Mouse (Mus musculus) ES-Bruce4 (cell line): ENCODE measurements around the gene Shank1. TPM values are rescaled to one million over a fixed set of nuclear protein-coding genes. Genes with fewer than 3 reads are reported as not detected.
"Not testable (repeated sequence)": the region's sequence is repeated elsewhere in the genome, so short reads cannot be mapped to it uniquely, and the experiment has no call there.

Source experiments
- H3K27ac ChIP-seq: 2 replicates; pipeline ENCODE4 v1.5.1; 2012; ENCODE audit warnings: low read length, inconsistent platforms; ENCODE audit not compliant: insufficient read depth
- H3K27me3 ChIP-seq: 2 replicates; pipeline ENCODE4 v1.6.1; 2012; ENCODE audit warnings: mild to moderate bottlenecking, low read length, inconsistent platforms; ENCODE audit not compliant: control insufficient read depth, poor library complexity, insufficient read depth, severe bottlenecking
- H3K36me3 ChIP-seq: 2 replicates; pipeline ENCODE4 v1.6.1; 2012; ENCODE audit warnings: inconsistent platforms, mild to moderate bottlenecking, low read length, moderate library complexity; ENCODE audit not compliant: control insufficient read depth, poor library complexity, insufficient read depth, severe bottlenecking
- H3K4me1 ChIP-seq: one replicate; pipeline ENCODE4 v1.8.1; 2011; ENCODE audit warnings: low read length; ENCODE audit not compliant: control insufficient read depth, insufficient read depth
- H3K4me3 ChIP-seq: 2 replicates; pipeline ENCODE4 v1.5.1; 2011; ENCODE audit warnings: low read depth, mild to moderate bottlenecking, low read length
- H3K9ac ChIP-seq: 2 replicates; pipeline ENCODE4 v1.6.1; 2012; ENCODE audit warnings: low read depth, mild to moderate bottlenecking, inconsistent platforms; ENCODE audit not compliant: poor library complexity, severe bottlenecking
- H3K9me3 ChIP-seq: replicated peaks from 2 replicates; pipeline ENCODE4 v1.6.1; 2012; ENCODE audit warnings: mild to moderate bottlenecking, low read length, inconsistent platforms; ENCODE audit not compliant: control insufficient read depth, poor library complexity, insufficient read depth, severe bottlenecking
- CTCF ChIP-seq: IDR thresholded peaks from one replicate; pipeline ENCODE4 v1.8.1; 2011; ENCODE audit warnings: low read depth, low read length
- EP300 ChIP-seq: IDR thresholded peaks from 2 replicates; pipeline ENCODE4 v1.6.1; 2011; ENCODE audit warnings: low read depth, low read length; ENCODE audit not compliant: insufficient read depth
- POLR2A ChIP-seq: IDR thresholded peaks from one replicate; pipeline ENCODE4 v1.8.1; 2011; ENCODE audit warnings: low read length; ENCODE audit not compliant: insufficient read depth
- polyA plus RNA-seq: library from polyadenylated mRNA; stranded (reverse); fragments of >200 nt; gene quantifications from 2 replicates; pipeline ENCODE4 v1.2.4, GENCODE M21; 2011; ENCODE audit warnings: low read depth; ENCODE audit not compliant: missing spikeins, insufficient read depth, insufficient read length

Gene Shank1
- polyA plus RNA-seq, 1 experiment, result 2.5 TPM

DNA sequence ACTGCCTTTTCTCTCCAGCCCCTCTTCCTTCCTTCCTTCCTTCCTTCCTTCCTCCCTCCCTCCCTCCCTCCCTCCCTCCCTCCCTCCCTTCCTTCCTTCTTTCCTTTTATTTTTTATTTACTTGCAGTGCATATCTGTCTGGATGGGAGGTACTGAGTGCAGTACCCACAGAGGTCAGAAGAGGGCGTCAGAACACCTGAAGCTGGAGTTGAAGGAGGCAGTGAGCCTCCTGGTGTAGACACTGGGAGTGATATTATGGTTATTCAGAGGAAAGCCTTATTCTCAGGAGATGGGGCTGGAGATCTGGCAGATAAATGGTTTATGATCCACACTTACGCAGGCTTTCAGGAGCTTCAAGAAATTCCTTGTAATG lies 32.8 kb upstream of the Shank1 start:
- no peaks in the 10 kb centered on the region for H3K36me3 ChIP-seq
- H3K4me1 ChIP-seq, result peaks cover 2% of the 10 kb centered on the region
- TF ChIP-seq POLR2A (no peak), EP300 (no peak), CTCF (peak; percentile 79)
- H3K9me3 ChIP-seq, result no peaks in the 10 kb centered on the region
- H3K4me3 ChIP-seq, result no peak overlapping the region
- no peaks in the 10 kb centered on the region for H3K27me3 ChIP-seq
- no peak overlapping the region for H3K9ac ChIP-seq
- H3K27ac ChIP-seq, result no peak overlapping the region

DNA sequence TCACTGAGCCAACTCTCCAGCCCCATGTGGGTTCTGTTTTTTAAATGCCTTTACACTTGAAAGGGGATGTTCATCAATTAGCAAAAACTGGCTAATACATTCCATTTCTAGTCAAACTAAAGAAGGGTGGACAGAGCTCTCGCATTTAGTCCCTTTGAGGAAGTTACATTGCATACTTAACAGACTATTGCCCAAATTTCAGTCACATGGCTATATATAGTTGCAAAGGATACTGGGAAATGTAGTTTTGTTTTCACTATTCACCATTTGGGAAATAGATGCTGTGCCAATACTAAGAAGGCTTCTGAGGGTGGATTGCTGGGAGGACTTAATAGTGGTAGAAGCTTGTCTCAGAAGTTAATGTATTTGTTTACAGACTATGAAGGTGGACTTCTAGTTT lies 29.1 kb upstream of the Shank1 start:
- H3K27me3 ChIP-seq, result no peaks in the 10 kb centered on the region
- no peak for TF ChIP-seq EP300
- no peak for TF ChIP-seq POLR2A
- no peak for TF ChIP-seq CTCF
- no peak overlapping the region for H3K4me3 ChIP-seq
- no peaks in the 10 kb centered on the region for H3K36me3 ChIP-seq
- no peak overlapping the region for H3K27ac ChIP-seq
- H3K4me1 ChIP-seq, result no peaks in the 10 kb centered on the region
- H3K9ac ChIP-seq, result no peak overlapping the region
- no peaks in the 10 kb centered on the region for H3K9me3 ChIP-seq

- Histone ChIP-seq H3K4me3 (no peak overlapping the region), H3K9ac (no peak overlapping the region), H3K27me3 (no peaks in the 10 kb centered on the region), H3K9me3 (no peaks in the 10 kb centered on the region), H3K27ac (no peak overlapping the region), H3K36me3 (no peaks in the 10 kb centered on the region), H3K4me1 (no peaks in the 10 kb centered on the region)
- TF ChIP-seq POLR2A, result no peak
- TF ChIP-seq EP300, result no peak
Observed at GRCm38 (mm10) chr7:44281586-44281985, 28.5 kb upstream of the Shank1 start.

GRCm38 (mm10) chr7:44287760-44288159 lies 22.3 kb upstream of the Shank1 start:
- peaks cover 3% of the 10 kb centered on the region for H3K4me1 ChIP-seq
- H3K4me3 ChIP-seq, result no peak overlapping the region
- H3K27ac ChIP-seq, result no peak overlapping the region
- TF ChIP-seq EP300 (no peak), POLR2A (no peak), CTCF (no peak)
- H3K9me3 ChIP-seq, result peaks cover 20% of the 10 kb centered on the region
- no peak overlapping the region for H3K9ac ChIP-seq
- no peaks in the 10 kb centered on the region for H3K27me3 ChIP-seq
- H3K36me3 ChIP-seq, result no peaks in the 10 kb centered on the region

DNA sequence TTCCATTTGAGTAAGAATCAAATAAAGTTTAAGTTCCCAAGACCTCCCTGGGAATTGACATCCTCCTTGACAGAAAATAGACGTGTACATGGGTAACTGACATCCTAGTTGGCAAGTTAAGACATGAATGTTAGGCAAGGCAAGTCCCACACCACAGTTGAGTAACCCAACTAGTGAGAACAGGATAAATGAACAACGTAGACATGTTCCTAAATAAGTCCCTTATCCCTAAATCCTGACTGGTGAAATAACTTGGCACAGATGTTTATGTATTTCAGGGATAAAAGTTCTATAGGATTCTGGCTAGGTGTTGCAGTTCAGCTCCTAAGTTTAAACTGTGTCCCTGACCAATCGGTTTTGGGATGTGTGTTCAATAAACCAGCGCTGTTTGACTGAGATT lies 19.1 kb upstream of the Shank1 start:
- Histone ChIP-seq H3K4me1 (peaks cover 3% of the 10 kb centered on the region), H3K9ac (no peak overlapping the region), H3K27me3 (no peaks in the 10 kb centered on the region), H3K27ac (peak overlapping the region; percentile 96), H3K4me3 (no peak overlapping the region), H3K9me3 (peaks cover 20% of the 10 kb centered on the region), H3K36me3 (no peaks in the 10 kb centered on the region)
- TF ChIP-seq CTCF (no peak), EP300 (no peak), POLR2A (no peak)

- H3K27me3 ChIP-seq, result no peaks in the 10 kb centered on the region
- peaks cover 20% of the 10 kb centered on the region for H3K9me3 ChIP-seq
- H3K9ac ChIP-seq, result no peak overlapping the region
- H3K36me3 ChIP-seq, result no peaks in the 10 kb centered on the region
- peaks cover 3% of the 10 kb centered on the region for H3K4me1 ChIP-seq
- no peak overlapping the region for H3K4me3 ChIP-seq
- H3K27ac ChIP-seq, result peak overlapping the region; percentile 96
- TF ChIP-seq EP300 (peak; percentile 74), CTCF (no peak), POLR2A (no peak)
Observed at GRCm38 (mm10) chr7:44291418-44291817, 18.6 kb upstream of the Shank1 start.

DNA sequence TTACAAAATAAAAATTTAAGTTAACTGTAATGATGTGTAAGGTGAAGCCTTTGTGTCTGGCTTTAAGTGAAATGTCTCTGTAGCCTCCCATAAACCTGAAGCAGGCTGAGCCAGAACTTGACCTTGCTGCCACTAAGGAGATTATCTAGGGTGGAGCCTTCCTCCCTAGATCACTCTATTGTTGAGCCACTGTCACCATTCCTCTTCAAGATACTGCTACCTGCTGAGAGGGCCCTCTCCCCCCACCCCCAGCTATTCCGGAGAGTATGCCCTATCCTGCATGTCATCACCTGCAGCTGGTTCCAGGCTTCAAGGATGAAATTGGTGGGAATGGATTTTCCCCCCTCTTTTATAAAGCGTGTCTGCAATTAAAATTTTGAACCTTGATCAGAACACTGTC lies 12.6 kb upstream of the Shank1 start:
- not testable (repeated sequence) for H3K4me1 ChIP-seq, H3K9ac ChIP-seq

More for the DNA sequence above, 12.6 kb upstream of the Shank1 start:
- not testable (repeated sequence) for H3K27me3 ChIP-seq, H3K36me3 ChIP-seq, H3K9me3 ChIP-seq, H3K27ac ChIP-seq, H3K4me3 ChIP-seq
